Mouse (Mus musculus): ENCODE results near the gene Tet2. TPM values are rescaled to one million over a fixed set of nuclear protein-coding genes. Genes with fewer than 3 reads are reported as not detected.

Tet2 gene
- polyA plus RNA-seq, 1 experiment from 2014 or later, result 5.1 TPM

- no peak for ATAC-seq
- no peak overlapping the region for H3K9ac ChIP-seq
- H3K9me3 ChIP-seq (replicated peaks), result no peaks in the 10 kb centered on the region
- H3K4me1 ChIP-seq, result no peaks in the 10 kb centered on the region
- H3K27me3 ChIP-seq (replicated peaks), result no peaks in the 10 kb centered on the region
- no peak overlapping the region for H3K4me3 ChIP-seq
- no peak overlapping the region for H3K27ac ChIP-seq
- H3K36me3 ChIP-seq, result peaks cover 38% of the 10 kb centered on the region
- H3K4me2 ChIP-seq, result no peak overlapping the region
- 80% methylated on average over 7 of the region's 7 CpGs for WGBS (ENCODE audit: insufficient replicate concordance)
Observed at GRCm38 (mm10) chr3:133513475-133513874, 31.5 kb downstream of the Tet2 start.

DNA sequence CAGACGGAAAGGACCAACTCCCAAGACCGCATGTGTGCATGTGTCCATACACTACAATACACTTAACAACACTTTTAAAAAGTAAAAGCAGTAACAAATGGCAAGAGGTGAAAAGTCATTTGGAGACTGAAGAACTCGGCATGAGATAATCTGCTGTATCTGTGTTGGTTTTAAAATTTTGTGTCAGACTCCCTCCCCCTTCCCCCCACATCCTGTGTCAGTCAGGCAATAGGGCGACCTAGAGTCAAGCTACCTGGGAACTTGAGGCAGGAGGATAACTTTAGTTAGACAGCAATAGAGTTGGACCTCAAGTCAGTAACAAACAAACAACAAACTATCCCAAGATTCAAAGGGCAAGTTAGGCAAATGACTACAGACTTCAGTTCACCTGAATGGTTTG lies 34.6 kb downstream of the Tet2 start:
- WGBS (ENCODE audit: insufficient replicate concordance), result 75% methylated on average over 4 of the region's 4 CpGs
- no peak for ATAC-seq

GRCm38 (mm10) chr3:133509796-133510195 lies 35.1 kb downstream of the Tet2 start:
- ATAC-seq, result no peak
- WGBS (ENCODE audit: insufficient replicate concordance), result 76% methylated on average over 2 of the region's 2 CpGs

More for the DNA sequence above, 34.6 kb downstream of the Tet2 start:
- H3K4me1 ChIP-seq, result no peaks in the 10 kb centered on the region
- no peak overlapping the region for H3K4me3 ChIP-seq
- H3K9ac ChIP-seq, result no peak overlapping the region
- no peak overlapping the region for H3K27ac ChIP-seq
- no peaks in the 10 kb centered on the region for H3K27me3 ChIP-seq (replicated peaks)
- no peaks in the 10 kb centered on the region for H3K9me3 ChIP-seq (replicated peaks)
- H3K4me2 ChIP-seq, result no peak overlapping the region
- peaks cover 26% of the 10 kb centered on the region for H3K36me3 ChIP-seq

GRCm38 (mm10) chr3:133508881-133509280 lies 36.1 kb downstream of the Tet2 start:
- Histone ChIP-seq H3K36me3 (peaks cover 23% of the 10 kb centered on the region), H3K9ac (no peak overlapping the region), H3K27me3 (replicated peaks) (no peaks in the 10 kb centered on the region), H3K4me1 (no peaks in the 10 kb centered on the region), H3K27ac (no peak overlapping the region), H3K4me2 (no peak overlapping the region), H3K9me3 (replicated peaks) (no peaks in the 10 kb centered on the region), H3K4me3 (no peak overlapping the region)
- WGBS (ENCODE audit: insufficient replicate concordance), result 65% methylated on average over 3 of the region's 3 CpGs
- ATAC-seq, result no peak

More at GRCm38 (mm10) chr3:133509796-133510195, 35.1 kb downstream of the Tet2 start:
- Histone ChIP-seq H3K4me2 (no peak overlapping the region), H3K27ac (no peak overlapping the region), H3K9ac (no peak overlapping the region), H3K4me1 (no peaks in the 10 kb centered on the region), H3K36me3 (peaks cover 24% of the 10 kb centered on the region), H3K9me3 (replicated peaks) (no peaks in the 10 kb centered on the region), H3K27me3 (replicated peaks) (no peaks in the 10 kb centered on the region), H3K4me3 (no peak overlapping the region)

- H3K27ac ChIP-seq, result no peak overlapping the region
- no peak overlapping the region for H3K9ac ChIP-seq
- peaks cover 5% of the 10 kb centered on the region; the same call in 1 of the 2 replicates for H3K36me3 ChIP-seq
- no peak overlapping the region for H3K4me2 ChIP-seq
- no peaks in the 10 kb centered on the region for H3K27me3 ChIP-seq (replicated peaks)
- H3K9me3 ChIP-seq (replicated peaks), result no peaks in the 10 kb centered on the region
- H3K4me1 ChIP-seq, result no peaks in the 10 kb centered on the region
- no peak for ATAC-seq
- 78% methylated on average over 9 of the region's 9 CpGs for WGBS (ENCODE audit: insufficient replicate concordance)
- H3K4me3 ChIP-seq, result no peak overlapping the region
Observed at GRCm38 (mm10) chr3:133506289-133506954, 38.5 kb downstream of the Tet2 start.

GRCm38 (mm10) chr3:133496953-133497352 lies 48.0 kb downstream of the Tet2 start:
- Histone ChIP-seq H3K4me1 (no peaks in the 10 kb centered on the region), H3K4me3 (no peak overlapping the region), H3K27ac (no peak overlapping the region), H3K27me3 (replicated peaks) (no peaks in the 10 kb centered on the region), H3K9ac (no peak overlapping the region), H3K4me2 (no peak overlapping the region), H3K9me3 (replicated peaks) (no peaks in the 10 kb centered on the region), H3K36me3 (no peaks in the 10 kb centered on the region)
- 84% methylated on average over 7 of the region's 7 CpGs for WGBS (ENCODE audit: insufficient replicate concordance)
- no peak for ATAC-seq

GRCm38 (mm10) chr3:133491370-133491769 lies 53.6 kb downstream of the Tet2 start:
- Histone ChIP-seq H3K27me3 (replicated peaks) (no peaks in the 10 kb centered on the region), H3K4me3 (no peak overlapping the region), H3K9ac (no peak overlapping the region), H3K4me1 (no peaks in the 10 kb centered on the region), H3K9me3 (replicated peaks) (no peaks in the 10 kb centered on the region), H3K4me2 (no peak overlapping the region), H3K36me3 (peaks cover 23% of the 10 kb centered on the region), H3K27ac (no peak overlapping the region)
- 81% methylated on average over 2 of the region's 2 CpGs for WGBS (ENCODE audit: insufficient replicate concordance)
- ATAC-seq, result no peak

GRCm38 (mm10) chr3:133488022-133488725 lies 56.8 kb downstream of the Tet2 start:
- peaks cover 40% of the 10 kb centered on the region for H3K36me3 ChIP-seq
- ATAC-seq, result no peak
- no peaks in the 10 kb centered on the region for H3K9me3 ChIP-seq (replicated peaks)
- no peak overlapping the region for H3K4me3 ChIP-seq
- H3K4me1 ChIP-seq, result no peaks in the 10 kb centered on the region
- WGBS (ENCODE audit: insufficient replicate concordance), result 81% methylated on average over 13 of the region's 13 CpGs
- no peak overlapping the region for H3K4me2 ChIP-seq
- H3K27ac ChIP-seq, result no peak overlapping the region
- no peak overlapping the region for H3K9ac ChIP-seq
- no peaks in the 10 kb centered on the region for H3K27me3 ChIP-seq (replicated peaks)

GRCm38 (mm10) chr3:133482887-133483286 lies 62.1 kb downstream of the Tet2 start:
- no peak for ATAC-seq
- Histone ChIP-seq H3K9me3 (replicated peaks) (no peaks in the 10 kb centered on the region), H3K4me3 (no peak overlapping the region), H3K27ac (no peak overlapping the region), H3K9ac (no peak overlapping the region), H3K4me2 (no peak overlapping the region), H3K27me3 (replicated peaks) (no peaks in the 10 kb centered on the region), H3K36me3 (peaks cover 56% of the 10 kb centered on the region), H3K4me1 (no peaks in the 10 kb centered on the region)
- 86% methylated on average over 1 of the region's 1 CpGs for WGBS (ENCODE audit: insufficient replicate concordance)

DNA sequence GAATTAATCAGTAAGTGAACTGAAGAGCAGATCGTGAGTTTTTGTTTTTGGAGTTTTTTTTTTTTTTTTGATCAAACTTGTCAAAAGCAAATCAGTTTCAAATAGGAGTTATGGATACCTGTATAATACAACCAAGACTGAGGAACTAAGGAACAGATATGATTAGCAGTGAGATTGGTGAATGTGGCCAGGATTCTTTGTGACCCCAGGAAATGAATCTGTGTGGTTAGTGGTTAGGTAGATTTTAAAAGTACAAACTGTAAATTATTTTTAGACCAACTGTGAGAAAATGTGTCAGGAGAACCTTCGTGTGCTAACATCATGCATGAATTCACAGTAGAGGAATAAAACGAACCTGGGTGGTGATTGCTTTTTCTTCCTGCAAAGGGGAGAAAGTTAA lies 66.0 kb downstream of the Tet2 start:
- H3K9me3 ChIP-seq (replicated peaks), result no peaks in the 10 kb centered on the region
- peaks cover 36% of the 10 kb centered on the region for H3K36me3 ChIP-seq
- H3K4me3 ChIP-seq, result no peak overlapping the region
- WGBS (ENCODE audit: insufficient replicate concordance), result 73% methylated on average over 3 of the region's 3 CpGs
- no peak for ATAC-seq
- H3K4me1 ChIP-seq, result no peaks in the 10 kb centered on the region
- no peak overlapping the region for H3K4me2 ChIP-seq
- H3K27me3 ChIP-seq (replicated peaks), result no peaks in the 10 kb centered on the region
- no peak overlapping the region for H3K27ac ChIP-seq
- H3K9ac ChIP-seq, result no peak overlapping the region

DNA sequence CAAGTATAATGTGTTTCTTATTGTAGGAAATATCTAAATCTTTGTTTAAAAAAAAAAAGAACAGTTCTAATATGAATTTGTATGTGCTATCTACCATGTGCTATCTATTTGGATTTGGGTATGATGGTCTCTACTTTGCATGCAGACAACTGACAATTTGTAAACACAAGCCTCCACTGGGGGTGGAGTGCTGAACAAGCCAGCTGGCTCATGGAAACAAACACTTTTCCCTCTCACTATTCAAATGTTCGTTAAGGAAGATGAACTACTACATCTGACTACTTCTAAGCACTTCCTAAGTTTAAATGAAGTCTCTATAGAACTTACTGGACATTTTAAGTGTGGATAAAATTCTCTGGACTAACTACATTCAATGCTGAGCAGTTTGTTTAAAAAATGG lies 71.2 kb downstream of the Tet2 start:
- no peak overlapping the region for H3K27ac ChIP-seq
- ATAC-seq, result no peak
- H3K9me3 ChIP-seq (replicated peaks), result no peaks in the 10 kb centered on the region
- H3K4me3 ChIP-seq, result no peak overlapping the region
- peaks cover 41% of the 10 kb centered on the region for H3K36me3 ChIP-seq
- H3K4me2 ChIP-seq, result no peak overlapping the region
- WGBS (ENCODE audit: insufficient replicate concordance), result 75% methylated on average over 1 of the region's 1 CpGs
- H3K27me3 ChIP-seq (replicated peaks), result no peaks in the 10 kb centered on the region
- H3K4me1 ChIP-seq, result no peaks in the 10 kb centered on the region
- no peak overlapping the region for H3K9ac ChIP-seq

DNA sequence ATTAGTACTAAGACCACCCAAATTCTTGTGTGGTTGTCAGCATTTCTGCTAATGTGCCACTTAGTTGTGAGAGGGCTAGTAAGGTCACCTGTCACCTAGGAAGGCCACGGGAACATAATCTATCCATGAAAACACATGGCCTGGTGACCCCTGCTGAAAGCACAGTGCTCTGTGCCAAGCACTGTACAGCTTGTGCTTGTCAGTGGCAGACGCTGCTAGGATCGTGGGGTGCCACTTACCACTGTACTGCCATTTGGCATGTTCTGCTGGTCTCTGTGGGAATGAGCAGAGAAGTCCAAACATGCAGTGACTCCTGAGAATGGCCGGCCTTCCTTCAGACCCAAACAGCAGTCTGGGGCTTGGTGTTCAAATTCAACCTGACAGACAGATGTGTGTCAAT lies 73.8 kb downstream of the Tet2 start:
- no peaks in the 10 kb centered on the region for H3K4me1 ChIP-seq
- peaks cover 64% of the 10 kb centered on the region for H3K36me3 ChIP-seq
- H3K4me2 ChIP-seq, result no peak overlapping the region
- no peak overlapping the region for H3K4me3 ChIP-seq
- ATAC-seq, result no peak
- H3K27me3 ChIP-seq (replicated peaks), result no peaks in the 10 kb centered on the region
- H3K27ac ChIP-seq, result no peak overlapping the region
- H3K9ac ChIP-seq, result no peak overlapping the region
- 79% methylated on average over 4 of the region's 4 CpGs for WGBS (ENCODE audit: insufficient replicate concordance)
- no peaks in the 10 kb centered on the region for H3K9me3 ChIP-seq (replicated peaks)

Measured in liver, embryonic 12.5 days (tissue).